Mouse (Mus musculus): ENCODE data around the gene Tmprss9.
A peak's percentile ranks its signal among the peaks of the same experiment; 100 is the strongest.

The Tmprss9 gene

DNA sequence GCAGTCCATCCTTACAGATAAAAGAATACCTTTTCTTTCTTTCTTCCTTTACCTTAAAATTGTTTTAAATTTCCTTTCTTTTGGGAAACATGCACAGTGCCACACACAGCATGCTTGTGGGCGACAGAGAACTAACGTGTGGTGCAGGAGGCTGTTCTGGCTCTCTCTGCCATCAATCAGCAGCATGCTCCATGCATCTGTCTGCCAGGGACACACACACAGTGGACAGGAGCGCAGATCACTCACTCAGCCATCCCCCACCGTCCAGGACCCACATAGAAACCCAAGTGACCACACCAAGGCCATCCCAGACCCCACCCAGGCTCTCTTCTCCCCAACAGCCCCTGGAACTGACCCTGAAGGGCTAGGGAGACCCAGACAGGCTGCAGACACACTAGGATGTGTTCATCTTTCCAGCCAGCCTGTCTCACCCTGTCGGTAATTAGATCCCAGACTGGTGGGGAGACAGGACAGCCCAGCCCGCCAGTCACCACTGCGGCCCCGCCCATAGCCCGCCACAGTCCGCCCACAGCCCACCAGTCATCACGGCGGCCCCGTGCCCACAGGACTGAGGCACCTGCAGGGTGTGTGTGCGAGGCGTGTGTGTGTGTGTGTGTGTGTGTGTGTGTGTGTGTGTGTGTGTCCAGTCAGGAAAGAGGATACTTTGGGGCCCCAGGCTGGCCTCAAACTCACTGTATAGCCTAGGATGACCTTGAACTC is 67.3 kb downstream of the Tmprss9 start:
- no peak for DNase-seq (ENCODE audit: low spot score)

GRCm38 (mm10) chr10:80939671-80940070 is 68.0 kb downstream of the Tmprss9 start:
- DNase-seq (ENCODE audit: low spot score): peak; percentile 84

DNA sequence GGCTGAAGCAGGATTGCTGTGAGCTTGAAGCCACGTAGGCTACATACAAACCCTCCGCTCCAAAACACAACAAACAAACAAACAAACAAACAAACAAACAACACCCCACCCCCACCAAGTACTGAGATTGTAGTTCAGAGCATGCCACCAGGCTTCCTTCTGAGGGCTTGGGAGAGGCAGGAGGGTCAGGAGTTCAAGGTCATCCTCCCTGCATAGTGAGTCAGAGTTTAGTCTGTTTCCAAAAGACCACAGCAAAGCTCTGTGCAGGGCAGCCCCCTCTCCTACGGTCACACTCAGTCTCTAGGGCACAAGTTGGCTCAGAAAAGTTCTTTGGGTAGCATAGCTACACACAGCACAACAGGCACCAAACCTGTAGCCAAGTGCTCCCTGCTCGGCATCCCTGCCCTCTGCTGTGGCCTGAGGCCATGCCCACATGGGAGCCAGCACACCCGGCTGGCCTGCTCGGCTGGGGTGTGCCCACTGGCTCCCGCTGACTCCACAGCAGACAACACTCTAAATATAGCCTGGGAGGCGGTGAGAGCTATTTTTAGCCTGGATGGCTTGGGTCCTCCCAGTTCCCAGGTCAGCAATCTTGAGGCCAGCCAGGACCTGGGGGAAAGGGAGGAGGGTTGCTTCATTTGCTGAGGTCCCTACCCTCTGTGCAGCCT is 68.8 kb downstream of the Tmprss9 start:
- peak; percentile 80 for DNase-seq (ENCODE audit: low spot score)

- DNase-seq (ENCODE audit: low spot score): no peak
Observed at GRCm38 (mm10) chr10:80940988-80941347, 69.3 kb downstream of the Tmprss9 start.

DNA sequence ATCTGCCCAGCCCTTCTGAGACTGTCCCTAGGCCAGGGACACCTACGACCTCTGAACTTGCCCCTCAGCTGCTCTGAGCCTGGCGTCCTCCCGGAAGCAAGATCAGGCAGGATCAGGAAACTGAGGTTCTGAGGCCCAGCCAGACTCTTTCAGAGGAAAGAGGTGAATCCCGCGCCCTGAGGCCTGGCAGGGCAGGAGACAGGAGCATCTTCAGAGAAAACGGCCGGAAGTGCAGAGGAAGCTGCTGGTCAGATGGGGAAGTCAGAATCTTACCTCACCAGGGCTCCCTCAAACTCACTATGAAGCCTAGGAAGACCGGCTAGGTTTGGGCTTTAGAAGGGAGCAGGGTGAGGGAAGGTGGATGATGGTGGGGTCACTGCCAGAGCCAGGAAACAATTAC is 71.3 kb downstream of the Tmprss9 start:
- no peak for DNase-seq (ENCODE audit: low spot score)

DNA sequence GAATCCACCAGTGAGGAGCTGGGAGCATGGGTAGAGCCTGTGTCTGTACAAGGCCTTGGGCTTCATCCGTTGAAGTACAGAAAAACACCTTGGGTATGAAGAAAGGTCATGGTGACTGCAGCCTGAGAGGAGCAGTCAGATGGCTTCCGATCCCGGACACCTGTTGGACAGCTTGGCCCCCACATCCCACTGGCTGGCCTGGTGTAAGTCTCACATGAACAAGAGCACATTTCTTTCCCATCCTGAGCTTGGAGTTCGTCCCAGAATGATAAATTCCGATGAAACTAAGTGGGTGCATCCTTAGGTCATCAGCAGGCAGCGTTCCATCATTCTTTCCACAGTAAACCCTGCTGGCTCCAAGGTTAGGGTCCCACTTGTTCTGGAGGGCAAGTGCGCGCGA is 72.1 kb downstream of the Tmprss9 start:
- DNase-seq (ENCODE audit: low spot score): no peak

GRCm38 (mm10) chr10:80944231-80944630 is 72.6 kb downstream of the Tmprss9 start:
- DNase-seq (ENCODE audit: low spot score): no peak

GRCm38 (mm10) chr10:80946684-80947437 is 75.2 kb downstream of the Tmprss9 start:
- DNase-seq (ENCODE audit: low spot score): no peak

GRCm38 (mm10) chr10:80947802-80948201 is 76.2 kb downstream of the Tmprss9 start:
- peak; percentile 75 for DNase-seq (ENCODE audit: low spot score)

- DNase-seq (ENCODE audit: low spot score): no peak
Observed at GRCm38 (mm10) chr10:80948570-80948969, 76.9 kb downstream of the Tmprss9 start.

DNA sequence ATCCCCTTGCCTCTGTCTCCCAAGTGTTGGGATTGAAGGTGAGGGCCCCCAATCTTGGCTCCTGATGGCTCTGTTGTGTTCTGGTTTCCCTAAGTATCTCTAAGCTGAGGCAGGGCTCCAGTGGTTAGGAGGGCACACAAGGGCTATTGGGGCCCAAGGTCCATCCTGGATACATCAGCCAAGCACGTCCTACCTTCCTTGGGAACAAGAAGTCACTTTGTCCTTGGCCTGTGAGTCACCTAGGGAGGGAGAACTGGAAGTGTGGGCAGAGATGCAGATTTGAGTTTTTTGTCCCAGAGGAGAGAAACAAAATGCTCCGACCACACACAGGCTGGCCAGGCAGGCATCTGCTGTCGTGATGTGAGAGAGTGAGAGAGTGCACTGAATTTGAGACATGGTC is 77.4 kb downstream of the Tmprss9 start:
- peak; percentile 77 for DNase-seq (ENCODE audit: low spot score)
